Mouse (Mus musculus) lung, postnatal 0 days (tissue): Measurements from ENCODE around the gene Calm2. TPM values are rescaled to one million over a fixed set of nuclear protein-coding genes. Genes with fewer than 3 reads are reported as not detected.

Experiments
- ATAC-seq: fragments of 200-750 bp; cut with Nextera tagmentation; 2 replicates; pipeline ENCODE4 v1.8.0; 2017; ENCODE audit warnings: moderate library complexity
- DNase-seq: peaks from one replicate; pipeline ENCODE4 v3.0.0-alpha.2; 2016; ENCODE audit warnings: low spot score
- H3K27ac ChIP-seq: fragments of 300-500 bp; sonication (generic); 2 replicates; pipeline ENCODE4 v1.5.1; 2014; ENCODE audit warnings: antibody characterized with exemption, mild to moderate bottlenecking, low read length, mixed read lengths
- H3K27me3 ChIP-seq: fragments of 300-500 bp; sonication (generic); replicated peaks from 2 replicates; pipeline ENCODE4 v1.6.1; 2014; ENCODE audit warnings: low read length, mixed read lengths; ENCODE audit not compliant: insufficient read depth
- H3K36me3 ChIP-seq: fragments of 300-500 bp; sonication (generic); 2 replicates; pipeline ENCODE4 v1.6.1; 2014; ENCODE audit warnings: low read length, mixed read lengths; ENCODE audit not compliant: insufficient read depth
- H3K4me1 ChIP-seq: fragments of 300-500 bp; sonication (generic); 2 replicates; pipeline ENCODE4 v1.6.1; 2014; ENCODE audit warnings: antibody characterized with exemption, low read depth, low read length, mixed read lengths; ENCODE audit not compliant: insufficient read depth
- H3K4me2 ChIP-seq: fragments of 300-500 bp; sonication (generic); replicated peaks from 2 replicates; pipeline ENCODE4 v1.6.1; 2014; ENCODE audit warnings: low read depth, mild to moderate bottlenecking, low read length, moderate library complexity, mixed read lengths
- H3K4me3 ChIP-seq: fragments of 300-500 bp; sonication (generic); 2 replicates; pipeline ENCODE4 v1.5.1; 2014; ENCODE audit warnings: low read depth, low read length
- H3K9ac ChIP-seq: fragments of 300-500 bp; sonication (generic); replicated peaks from 2 replicates; pipeline ENCODE4 v1.6.1; 2014; ENCODE audit warnings: low read depth, mild to moderate bottlenecking
- H3K9me3 ChIP-seq: fragments of 300-500 bp; sonication (generic); 2 replicates; pipeline ENCODE4 v1.6.1; 2016; ENCODE audit warnings: low read length, mixed read lengths
- CTCF ChIP-seq: IDR thresholded peaks from 2 replicates; pipeline ENCODE4 v1.5.1; 2016; ENCODE audit warnings: antibody characterized with exemption, mild to moderate bottlenecking
- EP300 ChIP-seq: IDR thresholded peaks from 2 replicates; pipeline ENCODE4 v1.6.1; 2016; ENCODE audit warnings: antibody characterized with exemption, mild to moderate bottlenecking, control low read depth
- WGBS: fragments of 180-500 bp; shearing (Covaris S2); extraction: QIAGEN DNeasy Blood & Tissue Kit; methylation state at CpG from one replicate; pipeline ENCODE4 v1.1.7; 2014; 5-methylcytosine and 5-hydroxymethylcytosine counted together
- polyA plus RNA-seq: library from polyadenylated mRNA; unstranded; fragments of >200 nt; fragmentation: Nextera tagmentation; extraction: Ambion mirVana; gene quantifications from 2 replicates; pipeline ENCODE4 v1.2.1, GENCODE M21; 2015

Gene Calm2
- polyA plus RNA-seq, 1 experiment from 2014 or later = 887 TPM

DNA sequence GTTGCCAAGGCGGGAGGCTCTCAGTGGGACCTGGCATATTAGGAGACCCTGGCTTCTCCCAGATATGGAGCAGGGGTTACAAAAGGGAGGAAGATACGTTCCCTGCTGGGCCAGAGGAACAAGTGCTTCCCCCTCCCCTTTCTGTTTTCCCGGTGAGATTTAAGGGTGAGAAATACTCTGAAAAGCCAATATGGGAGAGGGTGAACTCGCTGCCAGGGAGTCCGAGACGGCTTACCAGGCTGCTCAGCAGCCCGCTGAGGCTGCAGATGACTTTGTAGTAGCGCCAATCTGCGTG is 26.7 kb upstream of the Calm2 start:
- H3K9me3 ChIP-seq = no peaks in the 10 kb centered on the region
- TF ChIP-seq CTCF (no peak), EP300 (no peak)
- no peaks in the 10 kb centered on the region for H3K27me3 ChIP-seq
- H3K4me1 ChIP-seq = peaks cover 21% of the 10 kb centered on the region
- peak overlapping the region; percentile 89 for H3K27ac ChIP-seq
- DNase-seq (no peak), ATAC-seq (no peak)
- peak overlapping the region; percentile 62 for H3K4me2 ChIP-seq
- peak overlapping the region; percentile 27 for H3K4me3 ChIP-seq
- WGBS = 8% methylated on average over 9 of the region's 9 CpGs
- peak overlapping the region; percentile 34; the same call in 1 of the 2 replicates for H3K9ac ChIP-seq
- no peaks in the 10 kb centered on the region for H3K36me3 ChIP-seq

DNA sequence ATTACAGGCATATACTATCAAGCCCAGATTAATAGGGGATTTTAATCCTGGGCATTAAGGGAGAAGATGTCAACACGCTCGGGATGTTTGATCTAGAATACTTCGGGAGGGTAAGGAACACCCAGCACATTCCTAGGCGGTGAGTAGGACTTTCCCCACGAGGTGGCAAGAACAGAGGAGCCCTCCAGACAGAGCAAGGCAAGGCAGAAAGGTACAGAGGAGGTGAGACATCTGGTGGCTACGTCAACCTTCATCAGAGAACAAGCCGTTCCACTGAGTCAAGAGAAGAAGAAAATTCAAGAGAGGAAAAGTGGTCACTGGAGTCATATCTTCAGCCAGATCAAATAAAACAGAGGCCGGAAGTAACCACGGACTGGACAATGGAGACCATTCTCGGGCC is 26.1 kb upstream of the Calm2 start:
- ATAC-seq = peak; percentile 83
- Histone ChIP-seq H3K27me3 (no peaks in the 10 kb centered on the region), H3K36me3 (no peaks in the 10 kb centered on the region), H3K9me3 (no peaks in the 10 kb centered on the region), H3K4me1 (peaks cover 21% of the 10 kb centered on the region), H3K4me2 (peak overlapping the region; percentile 62; the same call in 1 of the 2 replicates), H3K27ac (peak overlapping the region; percentile 89), H3K9ac (no peak overlapping the region), H3K4me3 (no peak overlapping the region)
- DNase-seq = peak; percentile 86
- TF ChIP-seq CTCF = peak; percentile 38
- peak; percentile 100 for TF ChIP-seq EP300
- 21% methylated on average over 10 of the region's 10 CpGs for whole genome bisulfite sequencing

DNA sequence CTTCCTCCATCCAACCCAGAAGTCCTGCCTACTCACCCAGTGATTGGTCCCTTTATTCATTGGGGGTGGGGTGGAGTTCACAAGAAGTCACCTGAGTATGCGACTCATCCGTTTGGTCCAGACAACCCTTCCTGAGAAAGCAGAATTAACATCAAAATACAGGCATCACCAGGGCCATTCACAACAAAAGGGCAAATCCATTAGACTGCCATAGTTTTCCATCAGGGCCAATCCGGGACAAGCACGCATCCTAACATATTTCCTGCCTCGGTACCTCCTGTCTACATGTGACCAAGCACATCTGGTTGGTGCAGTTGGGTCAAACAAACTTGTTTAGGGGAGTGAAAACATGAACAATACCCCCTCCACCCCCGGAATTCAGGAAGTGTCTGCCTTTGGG is 24.9 kb upstream of the Calm2 start:
- H3K27ac ChIP-seq = no peak overlapping the region
- TF ChIP-seq CTCF (no peak), EP300 (no peak)
- no peaks in the 10 kb centered on the region for H3K27me3 ChIP-seq
- H3K9me3 ChIP-seq = no peaks in the 10 kb centered on the region
- peaks cover 21% of the 10 kb centered on the region for H3K4me1 ChIP-seq
- H3K36me3 ChIP-seq = no peaks in the 10 kb centered on the region
- WGBS = 77% methylated on average over 6 of the region's 6 CpGs
- ATAC-seq = no peak
- DNase-seq = no peak
- H3K9ac ChIP-seq = no peak overlapping the region
- H3K4me2 ChIP-seq = no peak overlapping the region
- H3K4me3 ChIP-seq = no peak overlapping the region

DNA sequence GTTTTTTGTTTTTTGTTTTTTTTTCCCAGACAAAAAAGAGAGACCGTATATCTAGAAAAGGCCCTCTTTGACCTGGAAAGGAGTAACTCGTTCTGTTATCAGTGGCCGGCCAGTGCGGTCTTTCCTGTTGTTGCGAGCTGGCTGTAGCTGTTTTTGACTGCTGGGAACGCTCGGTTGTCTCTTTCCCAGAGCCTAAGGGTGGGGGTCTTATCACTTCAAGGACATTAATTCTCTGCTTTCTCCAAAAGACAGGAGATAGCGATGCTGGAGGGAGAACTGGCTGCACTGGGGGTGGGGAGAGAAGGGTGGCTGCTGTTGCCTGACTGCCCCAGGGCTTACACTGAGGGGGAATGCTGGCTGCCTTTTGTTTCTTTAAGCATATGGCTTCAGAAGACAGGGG is 24.1 kb upstream of the Calm2 start:
- Histone ChIP-seq H3K27ac (no peak overlapping the region), H3K4me1 (peaks cover 21% of the 10 kb centered on the region), H3K9me3 (no peaks in the 10 kb centered on the region), H3K36me3 (no peaks in the 10 kb centered on the region), H3K4me3 (no peak overlapping the region), H3K27me3 (no peaks in the 10 kb centered on the region), H3K9ac (no peak overlapping the region), H3K4me2 (no peak overlapping the region)
- 50% methylated on average over 8 of the region's 8 CpGs for WGBS
- DNase-seq (no peak), ATAC-seq (no peak)
- no peak for TF ChIP-seq EP300
- TF ChIP-seq CTCF = no peak

DNA sequence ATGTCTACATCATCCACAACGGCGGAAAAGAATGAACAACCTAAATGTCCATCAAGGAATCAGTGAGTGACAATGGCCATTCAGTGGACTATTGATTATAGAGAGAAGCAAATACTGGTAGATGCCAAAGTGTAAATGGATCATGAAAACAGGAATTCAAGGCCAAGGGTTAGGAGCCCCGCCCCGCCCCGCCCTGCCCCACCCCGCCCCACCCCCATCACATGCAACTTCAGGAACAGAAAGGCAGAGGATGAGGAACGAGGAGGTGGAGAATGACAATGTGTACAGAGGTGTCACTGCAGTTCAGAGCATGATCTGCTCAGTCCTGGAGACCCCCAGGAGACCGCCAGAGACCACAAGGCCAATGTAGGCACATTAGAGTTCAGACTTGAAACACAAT is 23.5 kb upstream of the Calm2 start:
- no peak overlapping the region for H3K9ac ChIP-seq
- H3K4me3 ChIP-seq = no peak overlapping the region
- no peak for DNase-seq
- H3K36me3 ChIP-seq = no peaks in the 10 kb centered on the region
- no peak for ATAC-seq
- H3K27me3 ChIP-seq = no peaks in the 10 kb centered on the region
- no peak overlapping the region for H3K4me2 ChIP-seq
- peaks cover 19% of the 10 kb centered on the region for H3K4me1 ChIP-seq
- WGBS = 64% methylated on average over 8 of the region's 8 CpGs
- TF ChIP-seq EP300 (no peak), CTCF (no peak)
- H3K9me3 ChIP-seq = no peaks in the 10 kb centered on the region
- H3K27ac ChIP-seq = no peak overlapping the region

DNA sequence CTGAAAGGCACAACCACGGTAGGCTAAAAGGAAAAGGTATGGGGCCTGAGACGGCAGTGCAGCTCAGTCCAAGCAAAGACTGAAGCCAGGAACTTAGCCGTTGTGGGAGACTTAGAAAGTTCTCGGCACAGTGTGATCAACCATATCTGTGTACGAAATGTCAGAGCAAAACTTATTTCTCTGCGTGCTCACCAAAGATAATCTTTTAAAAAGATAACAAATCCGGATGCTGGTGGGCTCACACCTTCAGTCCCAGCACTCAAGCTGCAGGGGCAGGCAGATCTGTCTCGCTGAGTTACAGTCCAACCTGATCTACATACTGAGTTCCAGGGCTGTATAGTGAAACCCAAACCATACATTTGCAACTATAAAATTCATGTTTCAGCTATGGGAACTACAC is 22.7 kb upstream of the Calm2 start:
- Histone ChIP-seq H3K27ac (no peak overlapping the region), H3K4me2 (no peak overlapping the region), H3K4me3 (no peak overlapping the region), H3K4me1 (peaks cover 12% of the 10 kb centered on the region), H3K9ac (no peak overlapping the region), H3K9me3 (no peaks in the 10 kb centered on the region), H3K27me3 (no peaks in the 10 kb centered on the region), H3K36me3 (no peaks in the 10 kb centered on the region)
- WGBS = 70% methylated on average over 8 of the region's 8 CpGs
- DNase-seq (no peak), ATAC-seq (no peak)
- no peak for TF ChIP-seq EP300
- no peak for TF ChIP-seq CTCF

DNA sequence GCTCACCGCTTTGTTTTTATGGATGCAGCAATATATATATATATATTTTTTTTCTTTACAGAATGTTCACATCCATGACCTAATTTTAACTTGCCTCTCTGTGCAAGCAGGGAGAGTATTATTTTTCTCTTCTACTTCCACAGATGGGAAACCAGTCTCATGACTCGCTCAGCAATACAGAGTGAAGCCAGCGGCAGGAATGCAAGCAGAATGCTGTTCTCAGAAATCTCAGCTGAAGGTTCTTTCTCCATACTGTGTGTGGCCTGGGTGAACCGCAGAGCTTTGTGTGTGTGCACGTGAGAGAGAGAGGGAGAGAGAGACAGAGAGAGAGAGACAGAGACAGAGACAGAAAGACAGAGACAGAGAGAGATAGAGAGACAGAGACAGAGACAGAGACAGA is 21.9 kb upstream of the Calm2 start:
- 76% methylated on average over 5 of the region's 5 CpGs for WGBS
- TF ChIP-seq EP300 (no peak), CTCF (no peak)
- Histone ChIP-seq H3K9me3 (no peaks in the 10 kb centered on the region), H3K4me3 (no peak overlapping the region), H3K4me1 (peaks cover 4% of the 10 kb centered on the region), H3K4me2 (no peak overlapping the region), H3K27me3 (no peaks in the 10 kb centered on the region), H3K36me3 (no peaks in the 10 kb centered on the region), H3K27ac (no peak overlapping the region), H3K9ac (no peak overlapping the region)
- DNase-seq (no peak), ATAC-seq (no peak)
